Mouse (Mus musculus) G1E (cell line): ENCODE measurements around the gene Mapk3. TPM values are rescaled to one million over a fixed set of nuclear protein-coding genes. Genes with fewer than 3 reads are reported as not detected.

ENCODE experiments used
- ATAC-seq: 2 replicates; pipeline ENCODE4 v1.8.0; 2016; ENCODE audit warnings: mild to moderate bottlenecking; ENCODE audit not compliant: insufficient number of reproducible peaks, poor library complexity, low FRiP score, severe bottlenecking; ENCODE audit errors: extremely low read depth
- DNase-seq: peaks from one replicate; pipeline ENCODE4 v3.0.0; 2012; ENCODE audit warnings: low spot score
- H3K27me3 ChIP-seq: 2 replicates; pipeline ENCODE4 v1.6.1; 2012; ENCODE audit warnings: mild to moderate bottlenecking, low read length, inconsistent platforms; ENCODE audit not compliant: insufficient read depth
- H3K36me3 ChIP-seq: replicated peaks from 2 replicates; pipeline ENCODE3; 2012; ENCODE audit warnings: mild to moderate bottlenecking, inconsistent platforms
- H3K4me1 ChIP-seq: 2 replicates; pipeline ENCODE4 v1.6.1; 2012; ENCODE audit warnings: low read depth, low read length, inconsistent platforms, mixed read lengths; ENCODE audit not compliant: insufficient read depth
- H3K4me3 ChIP-seq: 2 replicates; pipeline ENCODE4 v1.5.1; 2012; ENCODE audit warnings: low read depth, mild to moderate bottlenecking, inconsistent platforms, low read length, moderate library complexity, mixed read lengths
- H3K9me3 ChIP-seq: replicated peaks from 2 replicates; pipeline ENCODE4 v1.6.1; 2012; ENCODE audit warnings: inconsistent platforms
- CTCF ChIP-seq: IDR thresholded peaks from 2 replicates; pipeline ENCODE4 v1.5.1; 2012; ENCODE audit warnings: low read depth, low read length, inconsistent platforms, mixed read lengths
- GATA1 ChIP-seq: IDR thresholded peaks from 2 replicates; pipeline ENCODE4 v1.6.1; 2012; ENCODE audit warnings: borderline replicate concordance, low read length, inconsistent platforms, mixed read lengths
- GATA2 ChIP-seq: IDR thresholded peaks from 2 replicates; pipeline ENCODE4 v1.6.1; 2012; ENCODE audit warnings: low read depth, low read length, inconsistent platforms, borderline replicate concordance
- POLR2AphosphoS5 ChIP-seq: IDR thresholded peaks from 2 replicates; pipeline ENCODE4 v1.6.1; 2012; ENCODE audit warnings: low read depth, low read length, inconsistent platforms; ENCODE audit not compliant: insufficient replicate concordance
- TAL1 ChIP-seq: conservative IDR thresholded peaks from 2 replicates; pipeline ENCODE4 v1.6.1; 2012; ENCODE audit warnings: low read depth, low read length, inconsistent platforms, mixed read lengths
- polyA plus RNA-seq: library from polyadenylated mRNA; stranded (reverse); fragments of >175 nt; gene quantifications from 2 replicates; pipeline ENCODE4 v1.2.3, GENCODE M21; 2012
- total RNA-seq, 2 experiments: library from RNA; stranded (forward) in 1 of 2; stranded (reverse) in 1 of 2; fragments of 200-1000 nt in 1 of 2; fragments of >200 nt in 1 of 2; fragmentation: Nextera tagmentation in 1 of 2; gene quantifications; 2 replicates each; pipeline ENCODE4 v1.2.3; 2014 to 2017

The Mapk3 gene
- total and polyA plus RNA-seq, 3 experiments, result 18.2 to 91.6 (median 68.8) TPM

GRCm38 (mm10) chr7:126786142-126786541, 26.7 kb downstream of the Mapk3 start:
- ATAC-seq (no peak), DNase-seq (no peak)
- Histone ChIP-seq H3K9me3 (no peaks in the 10 kb centered on the region), H3K4me3 (no peak overlapping the region), H3K36me3 (peaks cover 98% of the 10 kb centered on the region), H3K27me3 (no peaks in the 10 kb centered on the region), H3K4me1 (peaks cover 56% of the 10 kb centered on the region)
- no peak for TF ChIP-seq TAL1
- no peak for TF ChIP-seq GATA2

DNA sequence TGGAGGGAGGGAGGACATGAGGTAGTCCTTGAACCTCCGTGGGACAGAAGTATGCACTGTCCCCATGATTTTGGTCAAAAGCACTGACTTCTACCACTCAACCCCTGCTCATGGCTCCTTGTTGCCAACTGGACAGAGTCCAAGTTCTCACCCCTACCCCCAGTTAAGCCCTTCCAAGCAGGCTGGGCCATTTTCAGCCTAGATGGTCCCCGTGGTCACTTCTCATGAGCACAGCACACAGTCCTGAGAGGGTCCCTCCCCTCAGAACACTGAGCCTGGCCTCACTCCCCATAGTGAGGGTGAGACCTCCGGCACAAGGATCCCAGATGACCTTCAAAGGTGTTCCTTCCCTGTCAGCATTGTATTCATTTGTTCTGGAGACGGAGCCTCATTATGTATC, 29.7 kb downstream of the Mapk3 start:
- no peak for DNase-seq
- peaks cover 80% of the 10 kb centered on the region for H3K36me3 ChIP-seq
- no peak overlapping the region for H3K4me3 ChIP-seq
- no peaks in the 10 kb centered on the region for H3K9me3 ChIP-seq
- TF ChIP-seq GATA1, result no peak
- TF ChIP-seq CTCF, result no peak
- TF ChIP-seq GATA2, result no peak
- no peak for TF ChIP-seq POLR2AphosphoS5
- no peak for TF ChIP-seq TAL1
- no peaks in the 10 kb centered on the region for H3K27me3 ChIP-seq
- peaks cover 57% of the 10 kb centered on the region for H3K4me1 ChIP-seq
- no peak for ATAC-seq

DNA sequence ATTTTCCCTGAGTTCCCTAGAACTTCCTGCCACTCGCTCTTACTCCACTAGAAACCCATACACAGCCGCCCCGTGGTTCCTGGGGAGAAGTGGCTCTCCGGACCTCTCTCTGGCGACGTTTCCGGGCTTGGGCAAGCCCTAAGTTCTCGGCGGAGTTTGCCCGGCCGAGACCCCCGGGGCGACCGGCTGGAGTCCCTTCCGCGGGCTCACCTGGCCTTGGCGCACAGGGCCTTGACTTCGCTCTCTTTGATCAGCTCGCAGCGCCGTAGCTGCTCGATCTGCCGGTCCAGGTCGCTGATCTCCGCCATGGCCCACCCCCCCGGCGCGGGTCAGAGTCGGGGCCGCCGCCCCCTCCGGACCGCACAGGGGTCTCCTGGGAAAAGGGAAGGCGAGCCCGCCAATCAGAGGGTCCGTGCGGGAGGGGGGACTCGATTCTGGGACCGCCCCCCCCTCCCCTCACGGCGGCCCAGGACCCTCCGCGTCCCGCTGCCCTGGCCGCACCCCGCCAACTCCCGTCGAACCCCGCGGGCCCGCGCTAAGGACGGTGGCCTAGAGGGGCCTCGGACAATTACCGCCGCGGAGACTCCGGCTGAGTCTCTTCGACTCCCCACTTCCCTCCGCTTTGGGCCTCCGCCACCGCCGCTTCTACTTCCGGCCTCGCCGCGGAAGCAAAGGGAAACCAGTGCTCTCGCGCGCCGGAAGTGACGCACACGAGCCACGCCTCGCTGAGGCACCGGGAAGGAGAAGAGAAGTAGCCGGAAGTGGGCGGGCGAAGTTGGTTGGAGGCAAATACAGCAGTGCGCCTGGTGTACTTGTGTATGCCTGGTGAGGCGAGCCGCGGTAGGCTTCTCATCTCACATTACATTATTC, 32.7 kb downstream of the Mapk3 start, which contains the start of gene Ppp4c:
TSS of gene Ppp4c (minus strand) at position 646 of the 870 bp plus-strand sequence.
- H3K9me3 ChIP-seq, result no peaks in the 10 kb centered on the region
- ATAC-seq, result peak; percentile 84

GRCm38 (mm10) chr7:126792721-126793443, 33.5 kb downstream of the Mapk3 start:
- TF ChIP-seq GATA1 (no peak), GATA2 (no peak), CTCF (no peak), TAL1 (no peak), POLR2AphosphoS5 (no peak; the same call in 1 of the 2 replicates)
- peak overlapping the region; percentile 88 for H3K4me3 ChIP-seq
- no peaks in the 10 kb centered on the region for H3K9me3 ChIP-seq
- peaks cover 78% of the 10 kb centered on the region for H3K4me1 ChIP-seq
- ATAC-seq, result no peak
- H3K27me3 ChIP-seq, result no peaks in the 10 kb centered on the region
- H3K36me3 ChIP-seq, result peaks cover 80% of the 10 kb centered on the region
- DNase-seq, result no peak

More for the DNA sequence above, 32.7 kb downstream of the Mapk3 start, which contains the start of gene Ppp4c:
- TF ChIP-seq TAL1 (no peak), POLR2AphosphoS5 (0 out of 2 replicates have a peak, but pooled peaks have one; percentile 75), GATA2 (no peak), GATA1 (no peak), CTCF (no peak)
- Histone ChIP-seq H3K36me3 (peaks cover 80% of the 10 kb centered on the region), H3K27me3 (no peaks in the 10 kb centered on the region), H3K4me1 (peaks cover 74% of the 10 kb centered on the region), H3K4me3 (peak within 1 kb of the TSS; percentile 88)
- peak; percentile 91 for DNase-seq

- Histone ChIP-seq H3K4me1 (peaks cover 70% of the 10 kb centered on the region), H3K36me3 (peaks cover 79% of the 10 kb centered on the region), H3K27me3 (no peaks in the 10 kb centered on the region), H3K9me3 (no peaks in the 10 kb centered on the region), H3K4me3 (no peak overlapping the region; the same call in 1 of the 2 replicates)
- no peak for TF ChIP-seq GATA1
- TF ChIP-seq TAL1, result no peak
- peak; percentile 56; the same call in 1 of the 2 replicates for TF ChIP-seq POLR2AphosphoS5
- no peak for TF ChIP-seq CTCF
- ATAC-seq, result no peak
- no peak for DNase-seq
Measured at GRCm38 (mm10) chr7:126793456-126794270, 34.3 kb downstream of the Mapk3 start.

DNA sequence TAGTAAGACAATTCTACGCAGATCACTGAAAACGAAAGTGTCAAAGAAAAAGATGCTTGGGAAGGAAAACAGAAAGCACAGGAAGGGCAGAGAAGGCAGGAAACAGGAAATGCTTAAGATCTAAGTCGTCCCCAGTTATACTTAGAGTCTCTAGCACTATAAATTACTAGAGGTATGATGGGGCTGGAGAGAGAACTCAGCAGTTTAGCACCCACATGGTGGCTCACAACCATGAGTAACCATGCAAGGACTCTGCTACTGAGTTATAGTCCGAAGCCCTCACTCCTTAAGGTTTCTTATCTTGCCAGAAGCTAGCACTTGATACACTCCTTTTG, 34.8 kb downstream of the Mapk3 start:
- no peak overlapping the region for H3K4me3 ChIP-seq
- H3K4me1 ChIP-seq, result peaks cover 66% of the 10 kb centered on the region
- TF ChIP-seq TAL1 (no peak), POLR2AphosphoS5 (no peak), GATA2 (no peak), CTCF (no peak), GATA1 (no peak)
- H3K9me3 ChIP-seq, result no peaks in the 10 kb centered on the region
- DNase-seq (no peak), ATAC-seq (no peak)
- H3K27me3 ChIP-seq, result no peaks in the 10 kb centered on the region
- H3K36me3 ChIP-seq, result peaks cover 73% of the 10 kb centered on the region
